16 mouse cellular contexts compared by ENCODE assay signal in the genomic region with DNA sequence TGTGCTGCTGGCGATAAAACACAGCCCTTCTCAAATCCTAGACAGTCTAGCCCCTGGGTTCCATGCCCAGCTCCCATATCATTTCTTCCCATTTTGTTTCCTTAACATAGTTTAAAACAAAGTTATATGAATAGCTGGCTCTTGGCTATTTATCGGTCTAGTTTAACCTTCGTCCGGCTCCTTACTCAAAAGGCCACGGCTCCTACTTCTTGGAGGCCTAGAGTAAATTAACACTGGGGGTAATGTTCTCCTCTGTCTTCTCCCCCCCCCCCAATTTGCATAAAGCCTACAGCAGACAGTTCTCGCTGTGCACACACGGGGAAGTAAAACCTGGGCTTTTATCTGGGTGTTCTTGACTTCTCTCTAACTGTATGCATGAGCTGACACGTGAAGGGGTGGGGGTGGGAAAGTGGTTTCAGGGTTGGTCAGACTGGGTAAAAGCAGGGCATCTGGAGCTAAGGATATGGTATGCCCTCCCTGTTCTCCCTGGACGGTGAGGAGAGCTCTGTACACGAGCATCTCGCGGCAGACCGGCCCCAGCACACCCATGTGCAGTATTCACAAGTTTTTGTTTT. TPM values are rescaled to one million over a fixed set of nuclear protein-coding genes. Genes with fewer than 3 reads are reported as not detected.
DNase-seq lines count a peak whose midpoint lies in the region; ATAC-seq and TF ChIP-seq lines count a peak whose summit lies in the region.
"Had no signal": no experiment of that assay in that cellular context is flagged by ENCODE, and none has a peak within 500 bp of the region (broad histone marks: within the 10 kb centered on the region; RNA-seq: fewer than 3 reads in every experiment).

No protein-coding gene starts in this region.

- no peaks in the 10 kb centered on the region for H3K27me3 ChIP-seq in heart, embryonic 16.5 days (ENCODE audit: control insufficient read depth, insufficient read depth, low read length)
- no peaks in the 10 kb centered on the region for H3K27me3 ChIP-seq in heart, embryonic 10.5 days (ENCODE audit: insufficient read depth, poor library complexity, severe bottlenecking)
- H3K27me3 ChIP-seq in cerebellum, adult 2 months (ENCODE audit: control insufficient read depth, insufficient read depth, low read length), result no peaks in the 10 kb centered on the region
- H3K27me3 ChIP-seq: embryonic facial prominence, embryonic 13.5 days; forebrain, embryonic 12.5 days; neural tube, embryonic 13.5 days had no signal

- H3K27ac ChIP-seq in heart, embryonic 16.5 days (ENCODE audit: low read length), result peak overlapping the region; percentile 49; the same call in 1 of the 2 replicates
- H3K27ac ChIP-seq in heart, embryonic 10.5 days, result no peak overlapping the region
- no peak overlapping the region for H3K27ac ChIP-seq in cerebellum, adult 2 months (ENCODE audit: insufficient read depth, low read length)
- H3K27ac ChIP-seq: forebrain, embryonic 12.5 days had no signal

- peaks cover 10% of the 10 kb centered on the region for H3K9me3 ChIP-seq in heart, embryonic 16.5 days (replicated peaks; ENCODE audit: control insufficient read depth, low read length)
- no peaks in the 10 kb centered on the region for H3K9me3 ChIP-seq in heart, embryonic 10.5 days

- 74% methylated on average over 13 of the region's 13 CpGs for WGBS in heart, embryonic 16.5 days
- 87% methylated on average over 13 of the region's 13 CpGs for WGBS in heart, embryonic 10.5 days
- WGBS in cerebellum, adult 2 months, result 83% methylated on average over 13 of the region's 13 CpGs

- ATAC-seq in heart, embryonic 16.5 days (replicated peaks; ENCODE audit: extremely low read depth, insufficient read depth, low FRiP score), result no peak
- ATAC-seq in granulocyte monocyte progenitor cell, adult 5-6 weeks (replicated peaks; ENCODE audit: poor library complexity, severe bottlenecking), result peak; percentile 52

- TF ChIP-seq POLR2A in cerebellum, adult 2 months (IDR thresholded peaks at IDR 0.05; ENCODE audit: borderline replicate concordance, insufficient read depth, low read length), result no peak

- no peak for DNase-seq in heart, embryonic 10.5 days (ENCODE audit: low spot score)
- DNase-seq in thymus, postnatal 0 days (ENCODE audit: low spot score), result peak; percentile 27
- no peak for DNase-seq in thymus, postnatal 14 days
- DNase-seq in embryo, embryonic 9.5 days (ENCODE audit: extremely low spot score), result no peak
- no peak for DNase-seq in cerebellum, adult 2 months
- DNase-seq in urinary bladder, adult 18-20 months (ENCODE audit: low spot score in 2 of 2), result no peak
- DNase-seq: cerebellum, adult 8-10 months; kidney, adult 11 months; midbrain, embryonic 14.5 days; thymus, postnatal 25 days had no signal

- no peak overlapping the region for H3K4me2 ChIP-seq in heart, embryonic 16.5 days (ENCODE audit: low read depth, low read length)
- H3K4me2 ChIP-seq: embryonic facial prominence, embryonic 13.5 days; forebrain, embryonic 12.5 days; neural tube, embryonic 13.5 days had no signal

- H3K36me3 ChIP-seq in heart, embryonic 16.5 days (ENCODE audit: control insufficient read depth, insufficient read depth), result no peaks in the 10 kb centered on the region
- H3K36me3 ChIP-seq in heart, embryonic 10.5 days, result 0 out of 2 replicates have a peak, but pooled peaks cover 2% of the 10 kb centered on the region
- H3K36me3 ChIP-seq: embryonic facial prominence, embryonic 13.5 days; forebrain, embryonic 12.5 days; neural tube, embryonic 13.5 days had no signal

- no peak overlapping the region for H3K4me3 ChIP-seq in heart, embryonic 16.5 days (ENCODE audit: low read length)
- no peak overlapping the region for H3K4me3 ChIP-seq in heart, embryonic 10.5 days
- H3K4me3 ChIP-seq in cerebellum, adult 2 months (replicated peaks; ENCODE audit: insufficient read depth, low read depth, low read length), result no peak overlapping the region
- H3K4me3 ChIP-seq: embryonic facial prominence, embryonic 13.5 days; forebrain, embryonic 12.5 days; neural tube, embryonic 13.5 days had no signal

- no peak for TF ChIP-seq CTCF in cerebellum, adult 2 months (IDR thresholded peaks at IDR 0.05; ENCODE audit: borderline replicate concordance, insufficient read depth, low read depth, low read length)

- H3K9ac ChIP-seq in heart, embryonic 16.5 days (ENCODE audit: low read length), result no peak overlapping the region
- H3K9ac ChIP-seq: embryonic facial prominence, embryonic 13.5 days; forebrain, embryonic 12.5 days; neural tube, embryonic 13.5 days had no signal

- H3K4me1 ChIP-seq in heart, embryonic 16.5 days (ENCODE audit: control insufficient read depth, insufficient read depth, low read length), result peaks cover 13% of the 10 kb centered on the region
- peaks cover 9% of the 10 kb centered on the region for H3K4me1 ChIP-seq in heart, embryonic 10.5 days
- no peaks in the 10 kb centered on the region for H3K4me1 ChIP-seq in cerebellum, adult 2 months (ENCODE audit: control insufficient read depth, insufficient read depth, low read length)

RNA-seq across cellular contexts. Expression of gene Tlr1, which starts 48.4 kb away (rescaled TPM):
- 0.49 and 0.81 TPM in 2 replicates for polyA plus RNA-seq in heart, embryonic 16.5 days (2015; fragmentation: Nextera tagmentation; extraction: Ambion mirVana)
- polyA plus RNA-seq in heart, embryonic 10.5 days (2016; fragmentation: Nextera tagmentation; extraction: Ambion mirVana), result 0.10 and 0.11 TPM in 2 replicates
- polyA plus RNA-seq in thymus, postnatal 0 days (2015; fragmentation: Nextera tagmentation; extraction: Ambion mirVana), result 1.8 and 2.0 TPM in 2 replicates
- total RNA-seq in granulocyte monocyte progenitor cell, adult 5-6 weeks (2014; fragmentation: Nextera tagmentation), result 11.1 and 11.3 TPM in 2 replicates
- 3.7 and 7.2 TPM in 2 replicates for total RNA-seq in granulocyte monocyte progenitor cell, adult 5-6 weeks (2017)
- polyA plus RNA-seq in cerebellum, adult 2 months (2012; rRNA removed), result 0.33 and 0.47 TPM in 2 replicates
- total RNA-seq: gastrocnemius, adult 8-10 months had no signal
